Mouse (Mus musculus) kidney, adult 9 months (tissue): ENCODE measurements around the gene Osbp2.

Experiments
- DNase-seq: peaks from one replicate; pipeline ENCODE4 v3.0.0; 2022

Gene Osbp2

DNA sequence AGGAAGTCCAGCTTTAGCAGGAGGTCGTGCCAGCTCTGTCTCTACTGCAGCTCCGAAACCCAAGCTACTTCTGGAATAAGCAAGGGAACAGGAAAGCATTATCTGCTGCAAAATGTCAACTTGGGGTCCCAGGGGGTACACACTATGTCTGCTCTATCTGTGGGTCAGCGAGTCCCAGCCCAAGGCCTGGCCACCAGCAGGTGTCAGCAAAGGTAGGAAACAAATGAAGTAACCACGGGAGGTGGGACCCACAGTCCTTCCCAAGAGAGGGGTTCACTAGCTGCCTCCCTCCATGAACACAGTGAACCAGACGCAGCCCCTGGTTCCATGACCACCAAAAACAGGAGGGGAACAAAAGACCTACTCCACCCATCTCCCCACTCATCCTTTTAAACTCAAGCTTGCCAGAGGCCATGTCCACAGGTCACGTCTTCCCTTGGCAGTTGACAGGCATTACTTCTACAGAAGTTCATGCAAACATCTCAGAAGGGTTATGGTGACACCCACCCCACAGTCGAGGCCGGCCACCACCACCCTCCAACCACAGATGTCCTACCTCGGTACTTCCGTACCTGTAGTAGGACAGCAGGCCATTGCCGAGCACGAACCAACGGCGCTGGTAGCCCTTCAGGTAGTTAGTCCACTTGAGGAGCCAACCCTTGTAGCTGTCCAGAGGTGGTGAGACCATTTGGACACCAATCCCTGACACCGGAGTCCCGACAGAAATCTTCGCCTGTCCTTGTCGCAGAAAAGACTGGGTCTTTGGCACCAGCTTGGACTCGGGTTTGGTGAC is 846 bp downstream of the Osbp2 start:
- peak; percentile 17 for DNase-seq

DNA sequence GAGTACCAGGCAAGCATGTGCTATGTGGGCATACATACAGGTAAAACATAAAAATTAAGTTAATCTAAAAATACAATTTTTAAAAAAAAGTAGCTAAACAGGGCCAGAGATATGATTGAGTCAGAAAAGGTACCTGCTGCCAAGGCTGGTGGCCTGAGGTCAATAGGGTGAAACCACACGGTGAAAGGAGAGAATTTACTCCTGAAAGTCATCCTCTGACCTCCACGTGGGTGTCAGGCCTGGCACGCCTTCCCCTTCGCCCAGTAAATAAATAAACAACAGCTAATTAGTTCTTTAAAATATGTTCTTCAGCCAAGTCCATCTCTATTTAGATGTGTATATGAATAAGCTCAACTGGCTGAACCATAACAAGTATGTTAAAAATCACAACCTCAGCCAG is 3.3 kb downstream of the Osbp2 start:
- peak; percentile 34 for DNase-seq

DNA sequence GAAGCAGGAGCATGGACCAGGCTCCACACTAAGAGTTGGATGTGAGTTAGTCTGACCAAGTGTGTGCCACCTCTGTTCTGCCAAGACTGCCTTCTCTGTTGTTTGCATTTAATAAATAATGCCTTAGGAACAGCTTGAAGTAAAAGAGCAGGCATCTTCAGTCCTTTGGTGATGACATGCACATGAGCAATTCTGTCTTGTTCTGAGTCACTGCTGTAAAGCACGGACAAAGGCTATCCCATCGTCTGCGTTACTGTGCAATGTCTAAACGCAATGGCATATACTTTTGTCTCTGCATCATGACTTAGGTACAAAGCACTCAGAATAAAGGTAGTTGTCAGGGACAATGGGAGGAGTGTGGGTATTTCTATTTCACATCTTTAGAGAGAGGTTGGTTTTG is 3.9 kb downstream of the Osbp2 start:
- DNase-seq, result no peak

DNA sequence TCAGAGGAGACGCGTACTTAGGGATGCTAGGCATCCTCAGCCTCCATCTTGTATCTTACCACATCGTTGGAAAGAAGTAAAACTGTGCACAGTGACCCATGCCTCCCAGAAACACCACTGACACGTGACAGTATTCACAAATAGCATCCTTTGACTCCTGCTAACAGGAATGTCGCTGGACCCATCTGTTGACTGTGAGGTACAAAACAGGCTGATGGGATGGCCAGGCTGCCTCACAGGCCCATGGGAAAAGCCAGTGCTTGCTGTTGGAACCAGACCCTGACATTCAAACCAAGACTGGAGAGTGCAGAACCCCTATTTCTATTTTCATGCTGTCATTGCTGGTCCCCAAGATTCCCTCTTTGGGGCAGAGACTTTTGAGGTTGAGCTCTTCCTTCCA is 5.8 kb downstream of the Osbp2 start:
- no peak for DNase-seq

DNA sequence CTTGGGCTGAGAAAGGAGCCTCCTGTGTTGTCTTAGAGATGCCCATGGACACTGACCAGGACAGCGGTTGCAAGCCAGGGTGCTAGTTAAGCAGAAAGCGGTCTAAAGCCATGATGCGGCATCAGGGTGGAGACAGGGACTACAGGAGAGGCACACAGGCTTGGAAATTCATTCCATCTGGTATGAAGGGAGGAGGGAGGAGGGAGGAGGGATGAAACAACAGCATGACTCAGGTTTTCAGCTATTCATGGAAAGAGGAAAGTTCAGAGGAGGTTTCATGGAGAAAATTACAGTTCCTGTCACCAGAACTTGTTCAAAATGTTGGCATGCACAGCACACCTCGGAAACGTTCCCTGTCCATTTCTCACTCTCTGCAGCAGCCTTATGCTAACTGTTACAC is 7.9 kb downstream of the Osbp2 start:
- no peak for DNase-seq

DNA sequence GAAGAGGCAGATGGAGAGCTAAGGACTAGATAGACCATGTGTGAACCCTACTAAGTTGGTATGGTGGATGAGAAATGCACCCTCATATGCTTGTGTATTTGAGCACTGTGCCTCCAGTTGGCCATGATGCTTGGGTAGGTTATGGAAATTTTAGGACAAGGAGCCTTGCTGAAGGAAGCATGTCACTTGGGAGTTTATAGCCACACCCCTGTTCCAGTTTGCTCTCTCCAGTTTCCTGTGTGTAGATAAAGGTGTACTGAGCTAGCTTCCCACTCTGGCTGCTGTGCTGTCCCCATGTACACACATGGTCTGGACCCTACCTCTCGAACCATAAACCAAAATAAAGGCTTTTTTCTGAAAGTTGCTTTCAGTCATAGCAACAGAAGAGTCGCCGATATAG is 9.5 kb downstream of the Osbp2 start:
- DNase-seq, result no peak

DNA sequence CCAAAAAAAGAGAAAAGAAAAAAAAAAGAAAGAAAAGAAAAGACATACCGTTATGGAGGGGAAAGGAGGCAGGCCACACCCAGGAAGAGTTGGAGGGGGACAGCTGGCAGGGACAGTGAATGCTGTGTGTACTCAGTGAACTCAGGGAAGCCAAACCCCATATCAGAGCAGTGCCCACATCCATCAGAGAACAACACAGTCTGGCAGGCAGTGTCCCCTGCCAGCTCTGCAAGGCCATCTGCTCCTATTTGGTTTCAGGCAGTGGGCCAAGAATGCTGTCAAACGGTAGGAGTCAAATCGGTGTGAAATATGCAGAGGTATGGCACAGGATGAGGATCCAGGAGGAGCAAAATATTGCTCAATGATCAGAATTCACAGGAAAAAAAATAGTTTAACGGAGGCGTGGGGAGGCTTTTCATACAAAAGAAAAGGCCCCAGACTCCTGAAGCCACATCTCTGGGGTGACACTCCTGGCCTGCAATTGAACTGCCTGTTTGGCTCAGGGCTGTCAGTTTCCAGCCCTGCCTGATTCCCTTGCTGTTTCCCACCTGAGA is 10.1 kb downstream of the Osbp2 start:
- no peak for DNase-seq

DNA sequence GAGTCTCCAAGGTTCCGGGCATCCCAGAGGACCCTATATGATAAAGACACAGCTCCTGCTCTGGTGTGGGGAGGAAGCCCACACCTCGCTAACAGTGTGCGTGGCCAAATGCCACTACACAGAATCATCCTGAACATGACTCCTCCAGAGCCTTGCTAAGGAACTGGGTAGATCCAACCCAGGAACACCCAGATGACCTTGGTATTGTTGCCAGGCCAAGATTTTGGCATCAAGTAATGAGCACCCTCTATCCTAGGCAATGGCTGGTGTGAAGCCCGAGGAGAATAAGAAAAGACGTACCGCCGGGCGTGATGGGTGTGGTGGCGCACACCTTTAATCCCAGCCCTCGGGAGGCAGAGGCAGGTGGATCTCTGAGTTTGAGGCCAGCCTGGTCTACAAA is 10.7 kb downstream of the Osbp2 start:
- no peak for DNase-seq

DNA sequence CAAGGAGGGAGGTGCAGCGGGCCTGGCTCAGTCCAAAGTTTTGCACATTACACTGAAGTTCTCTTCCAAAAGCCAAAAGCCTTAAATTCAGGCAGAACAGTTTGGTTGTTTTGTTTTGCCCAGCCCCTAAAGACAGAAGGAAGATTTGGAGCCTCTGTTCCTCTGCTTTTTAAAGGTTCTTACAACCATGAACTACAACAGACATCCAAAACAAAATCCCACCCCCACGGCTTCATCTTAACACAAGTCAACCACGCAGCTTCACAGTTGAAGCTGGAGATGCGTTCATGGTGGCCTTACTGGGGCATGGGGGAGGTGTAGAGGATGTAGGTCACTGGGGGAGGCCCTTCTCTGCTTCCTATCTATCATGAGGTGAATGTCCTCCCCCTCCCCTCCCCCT is 11.8 kb downstream of the Osbp2 start:
- DNase-seq, result no peak

DNA sequence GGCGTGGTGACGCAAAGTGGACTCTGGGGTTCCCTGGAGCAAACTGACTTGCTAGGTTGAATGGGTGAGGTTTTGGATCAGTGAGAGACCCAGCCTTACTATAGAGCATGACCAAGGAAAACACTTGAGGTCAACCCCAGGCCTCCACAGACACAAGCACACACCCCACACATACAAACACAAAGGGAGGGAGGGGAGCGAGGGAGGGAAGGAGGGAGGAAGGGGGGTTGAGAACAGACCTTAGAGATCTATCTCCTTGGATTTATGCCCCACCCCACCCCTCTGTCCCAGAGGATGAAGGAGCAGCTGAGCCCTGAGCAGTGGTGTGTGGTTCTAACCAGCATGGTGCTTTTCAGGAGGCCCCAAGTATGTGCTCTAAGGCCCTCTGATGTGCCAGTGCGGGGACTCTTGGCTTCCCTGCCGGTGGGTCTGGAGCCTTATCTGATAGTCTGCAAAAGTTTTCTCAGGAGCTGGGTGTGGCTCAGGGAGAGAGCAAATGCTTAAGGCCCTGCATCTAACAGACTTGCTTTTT is 12.9 kb downstream of the Osbp2 start:
- DNase-seq, result no peak

DNA sequence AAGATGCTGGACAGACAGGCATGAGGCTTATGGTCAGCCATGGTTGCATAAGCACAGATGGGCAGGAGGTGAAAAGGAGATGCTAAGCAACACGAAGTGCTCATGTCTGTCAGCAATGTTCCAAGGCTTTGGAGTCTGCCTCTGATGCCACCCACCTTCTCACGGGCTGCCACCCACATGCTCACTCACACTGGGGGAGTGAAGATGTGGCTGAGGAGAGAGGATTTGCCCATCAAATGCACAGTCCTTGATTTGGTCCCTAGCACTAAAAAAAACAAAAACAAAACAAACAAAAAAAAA is 13.4 kb downstream of the Osbp2 start:
- DNase-seq, result no peak

DNA sequence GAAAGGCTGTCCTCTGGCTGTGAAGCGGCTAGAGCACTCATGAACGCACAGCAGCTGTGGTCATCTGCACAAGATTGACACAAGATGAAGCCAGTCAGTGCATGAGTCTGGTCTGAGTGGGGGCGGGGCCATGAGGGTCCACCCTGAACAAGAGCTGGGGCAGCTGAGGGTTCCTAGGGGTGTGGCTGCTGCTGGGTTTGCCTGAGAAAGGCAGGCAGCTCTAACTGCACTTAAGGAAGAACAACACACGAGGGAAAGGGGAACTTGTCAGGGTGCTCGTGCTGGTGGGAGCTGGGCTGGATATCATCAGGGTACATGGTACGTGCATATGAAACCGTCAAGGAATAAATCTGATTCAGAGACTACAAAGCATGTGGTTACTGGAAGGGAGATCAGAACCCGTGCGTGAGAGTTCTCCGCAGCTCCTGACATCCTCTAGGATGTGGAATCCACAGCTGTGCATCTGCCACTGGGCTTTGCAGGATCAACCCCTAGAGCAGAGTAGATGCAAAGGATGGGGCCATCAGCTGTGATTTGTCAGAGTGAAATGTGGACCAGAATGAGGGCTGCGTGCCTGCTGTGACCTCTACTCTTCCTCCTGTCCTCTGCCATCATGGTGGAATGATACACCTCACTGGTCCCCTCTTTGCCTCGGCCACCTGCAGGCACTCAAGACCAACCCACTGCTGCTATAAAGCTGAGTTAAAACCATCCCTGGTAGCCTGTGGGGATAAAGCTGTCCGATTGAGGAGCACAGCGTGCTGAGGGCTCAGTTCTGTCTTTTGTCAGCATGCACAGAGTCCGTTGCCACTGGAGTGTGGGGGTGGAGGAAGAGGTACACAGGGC is 14.0 kb downstream of the Osbp2 start:
- DNase-seq, result no peak

DNA sequence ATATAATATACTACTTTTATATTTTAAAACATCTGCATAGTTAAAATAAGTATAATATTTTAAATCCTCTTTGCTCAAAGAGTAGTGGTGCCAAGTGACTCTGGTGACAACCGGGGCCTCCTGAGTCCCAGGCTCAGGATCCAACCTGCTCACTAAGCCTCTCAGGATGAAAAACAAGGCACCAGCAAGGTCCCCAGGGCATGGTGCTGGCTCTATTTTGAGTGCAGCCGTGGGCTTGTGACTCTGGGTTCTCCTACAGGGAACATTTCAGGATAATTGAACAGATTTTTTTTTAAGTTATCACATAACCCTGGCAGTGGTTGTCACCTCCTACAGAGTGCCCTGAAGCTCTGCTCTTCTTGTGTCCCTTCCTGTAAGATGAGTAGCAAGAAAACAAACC is 17.4 kb downstream of the Osbp2 start:
- DNase-seq, result no peak

DNA sequence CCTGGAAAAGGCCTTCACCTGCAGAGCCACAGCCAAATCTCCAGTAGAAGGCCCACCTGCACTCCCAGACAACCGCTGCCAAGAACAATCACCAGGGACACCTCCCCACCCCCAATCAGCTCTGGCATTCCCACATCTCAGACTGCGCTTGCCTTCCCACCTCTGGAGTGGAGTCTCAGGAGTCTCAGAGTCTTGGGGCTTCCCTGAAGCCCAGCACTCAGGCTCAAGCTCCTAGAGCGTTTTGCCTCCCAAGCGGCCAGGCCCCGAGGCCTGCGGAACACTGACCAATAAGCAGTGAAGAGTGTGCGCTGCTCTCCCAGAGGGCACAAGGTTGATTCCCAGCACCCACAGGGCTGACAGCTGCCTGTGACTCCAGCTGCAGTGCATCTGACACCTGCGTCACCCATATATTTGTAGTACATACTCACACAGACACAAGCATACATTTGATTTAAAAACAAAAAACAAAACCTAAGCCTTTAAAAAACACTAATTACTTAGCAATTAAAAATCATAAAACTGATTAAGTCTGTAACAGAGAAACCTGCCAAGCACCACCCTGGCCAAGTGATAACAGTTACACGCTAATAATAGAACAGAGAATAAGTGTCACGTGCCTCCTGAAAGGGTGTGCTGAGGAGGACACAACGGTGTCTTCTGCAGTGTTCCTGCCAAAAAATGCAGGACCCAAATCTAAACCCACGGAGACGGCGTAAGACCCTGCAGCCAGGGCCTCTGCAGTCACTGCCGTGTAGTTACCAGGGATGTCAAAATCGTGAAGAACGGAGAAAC is 19.6 kb downstream of the Osbp2 start:
- no peak for DNase-seq

DNA sequence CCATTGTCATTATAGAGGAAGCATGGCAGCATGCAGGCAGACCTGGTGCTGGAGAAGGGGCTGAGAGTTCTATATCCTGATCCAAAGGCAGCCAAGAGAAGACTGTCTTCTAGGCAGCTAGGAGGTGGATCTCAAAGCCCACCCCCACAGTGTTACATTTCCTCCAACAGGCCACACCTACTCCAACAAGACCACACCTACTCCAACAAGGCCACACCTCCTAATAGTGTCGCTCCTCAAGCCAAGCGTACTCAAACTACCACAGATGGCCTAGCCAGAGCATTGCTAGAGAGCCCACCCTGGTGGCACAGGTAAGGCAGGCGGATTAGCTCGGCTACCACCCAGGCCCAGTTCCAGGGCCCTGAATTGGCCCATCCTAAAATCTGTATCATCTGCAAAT is 28.4 kb downstream of the Osbp2 start:
- no peak for DNase-seq

DNA sequence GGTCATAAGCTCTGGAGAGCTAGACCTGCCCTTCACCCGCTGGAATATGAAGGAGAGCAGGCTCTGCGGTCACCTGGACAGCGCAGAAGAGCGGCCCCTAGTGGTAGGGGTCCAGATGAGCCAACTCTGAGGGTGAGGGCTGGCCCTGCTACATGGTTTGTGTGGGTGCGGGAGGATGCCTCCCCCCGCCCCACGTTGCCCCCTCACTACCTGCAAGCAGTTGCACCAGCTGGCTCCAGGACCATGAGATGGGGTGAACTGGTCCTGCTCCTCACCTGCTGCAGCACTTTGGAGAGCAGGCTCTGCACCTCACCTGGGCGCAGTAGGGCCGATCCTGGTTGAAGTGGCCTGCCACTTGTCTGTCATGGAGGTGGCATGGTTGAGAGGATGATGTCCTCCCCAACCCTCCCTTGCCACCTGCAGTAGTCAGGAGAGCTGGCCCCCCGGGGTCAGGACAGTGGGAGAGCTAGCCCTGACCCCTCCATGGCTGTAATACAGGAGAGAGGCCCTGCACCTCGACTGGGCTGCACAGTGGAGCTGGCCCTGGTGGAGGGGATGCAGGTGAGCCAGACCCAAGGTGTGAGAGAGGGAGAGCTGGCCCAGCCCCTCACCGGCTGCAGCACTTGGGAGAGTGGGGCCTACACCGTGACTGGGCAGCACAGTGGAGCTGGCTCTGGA is 29.1 kb downstream of the Osbp2 start:
- DNase-seq, result peak; percentile 63

DNA sequence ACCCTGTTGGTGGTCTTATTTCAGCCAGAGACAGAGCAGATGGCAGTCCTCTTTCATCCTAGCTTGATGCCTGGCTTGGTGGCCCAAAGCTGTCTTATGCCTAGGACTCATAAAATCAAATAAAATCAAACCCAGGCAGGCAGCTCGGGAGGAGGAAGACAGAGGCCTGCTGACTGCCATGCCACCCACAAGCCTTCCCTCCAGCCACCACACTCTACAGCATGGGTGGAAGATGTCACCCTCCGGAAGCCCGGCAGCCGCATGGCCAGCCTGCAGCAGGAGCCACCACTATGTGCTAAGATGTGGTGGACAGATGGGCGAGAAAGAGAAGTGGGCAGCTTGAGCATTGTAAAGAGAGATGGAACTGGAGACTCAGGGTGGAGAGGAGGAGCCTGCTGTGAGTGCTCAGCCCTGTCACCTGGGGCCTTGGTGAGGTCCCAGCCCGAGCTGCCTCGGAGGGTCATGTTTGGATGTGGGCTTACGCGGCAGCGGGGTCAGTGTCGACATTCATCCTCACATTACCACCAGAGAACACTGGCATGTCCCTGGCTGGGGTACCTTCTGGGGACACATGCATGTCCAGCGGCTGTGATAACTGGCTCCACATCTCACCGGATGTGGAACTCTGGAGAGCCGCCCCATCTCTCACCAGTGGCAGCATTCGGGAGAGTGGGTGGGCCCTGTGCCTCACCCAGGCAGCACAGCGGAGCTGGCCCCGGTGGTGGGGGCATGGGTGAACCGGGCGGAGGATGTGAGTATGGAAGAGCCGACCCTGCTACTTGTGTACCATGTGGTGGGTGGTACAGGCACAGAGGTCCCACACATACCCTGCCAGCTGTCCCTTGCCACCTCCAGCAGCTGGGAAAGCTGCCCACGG is 29.9 kb downstream of the Osbp2 start:
- DNase-seq, result no peak

DNA sequence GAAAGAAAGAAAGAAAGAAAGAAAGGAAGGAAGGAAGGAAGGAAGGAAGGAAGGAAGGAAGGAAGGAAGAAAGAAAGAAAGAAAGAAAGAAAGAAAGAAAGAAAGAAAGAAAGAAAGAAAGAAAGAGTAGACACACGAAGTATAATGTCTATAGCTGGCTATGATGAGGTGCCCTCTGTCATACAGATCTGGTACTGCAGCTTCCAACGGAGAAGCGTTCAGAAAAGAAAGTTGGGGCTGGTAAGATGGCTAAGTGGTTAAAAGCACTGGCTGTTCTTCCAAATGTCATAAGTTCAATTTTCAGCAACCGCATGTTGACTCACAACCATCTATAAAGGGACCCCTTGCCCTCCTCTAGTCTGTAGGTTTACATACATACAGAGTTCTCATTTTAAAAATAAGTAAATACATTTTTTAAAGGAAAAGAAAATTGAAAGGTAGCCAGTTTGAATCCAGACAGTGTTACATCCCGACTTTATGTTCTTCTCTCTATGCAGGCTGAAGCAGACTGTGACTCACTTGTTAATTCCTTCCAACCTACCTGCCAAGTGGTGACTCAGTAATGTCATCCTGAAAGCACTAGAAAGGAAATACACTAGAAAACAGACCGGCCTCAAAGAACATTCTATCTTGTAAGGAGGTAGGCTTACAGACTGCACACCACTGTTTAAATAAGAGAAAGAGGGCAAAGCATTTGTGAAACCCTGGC is 31.4 kb downstream of the Osbp2 start:
- peak; percentile 64 for DNase-seq

DNA sequence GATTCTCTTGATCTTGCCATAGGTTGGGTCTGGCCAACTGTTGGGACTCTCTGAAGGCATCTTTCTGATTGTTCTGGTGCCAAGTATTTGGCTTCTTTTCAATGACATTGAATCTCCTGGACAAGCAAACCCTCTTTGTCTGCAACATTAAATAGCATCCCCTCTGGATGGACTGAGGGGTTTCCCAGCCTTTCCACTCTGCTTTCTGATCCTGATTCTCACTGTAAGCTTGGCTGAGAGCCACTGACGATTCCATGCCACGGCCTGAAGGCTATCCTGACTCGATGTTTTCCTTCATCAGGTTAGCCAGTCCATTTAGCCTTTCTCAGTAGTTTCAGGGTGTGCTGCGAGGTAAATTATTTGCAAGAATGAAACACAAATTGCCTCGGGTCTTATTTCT is 34.0 kb downstream of the Osbp2 start:
- no peak for DNase-seq

DNA sequence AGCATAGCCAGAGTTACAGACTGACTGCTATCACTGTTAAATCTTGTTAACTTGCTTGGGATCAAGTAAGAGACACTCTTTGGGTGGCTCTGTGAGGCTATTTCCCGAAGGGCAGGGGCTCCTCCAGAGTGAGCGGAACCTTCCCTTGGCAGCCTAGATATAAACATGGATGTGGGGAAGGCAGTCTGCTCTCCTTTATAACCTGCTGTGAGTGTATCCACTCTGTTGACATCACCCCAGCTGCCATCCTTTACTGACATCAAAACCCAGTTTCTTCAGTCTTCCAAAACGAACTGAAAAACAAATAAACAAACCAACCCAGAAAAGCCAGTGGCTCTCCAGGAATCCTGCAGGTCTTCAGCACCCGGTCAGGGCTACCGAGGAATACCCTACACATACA is 39.6 kb downstream of the Osbp2 start:
- DNase-seq, result no peak

DNA sequence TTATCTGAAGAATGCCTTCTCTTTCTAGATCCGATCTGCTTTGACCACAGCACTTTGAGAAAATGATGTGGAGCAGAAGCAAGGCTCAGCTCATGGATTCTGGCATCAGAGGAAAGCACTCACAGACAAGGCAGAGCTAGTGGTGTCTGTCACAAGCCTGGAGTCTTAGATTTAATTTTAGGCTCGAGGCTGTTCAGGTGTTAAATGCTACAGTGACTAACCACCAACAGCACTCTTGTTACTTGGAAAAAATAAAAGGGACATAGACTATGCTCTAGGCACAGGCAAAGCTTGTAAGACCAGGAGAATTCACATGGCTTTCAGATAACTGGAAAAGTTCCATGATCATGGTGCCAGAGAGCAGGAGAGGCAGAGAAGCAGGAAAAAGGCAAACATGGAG is 40.3 kb downstream of the Osbp2 start:
- no peak for DNase-seq
